Mouse (Mus musculus): Measurements from ENCODE around the gene Ssr2.

GRCm38 (mm10) chr3:88593893-88594580 lies 18.4 kb downstream of the Ssr2 start:
- no peak for TF ChIP-seq USF1 (IDR thresholded peaks at IDR 0.05; ENCODE audit: low read depth)
- no peak for TF ChIP-seq POLR2A (IDR thresholded peaks at IDR 0.05; ENCODE audit: insufficient read length, low read depth)
- TF ChIP-seq POLR2AphosphoS2 (IDR thresholded peaks at IDR 0.05; ENCODE audit: insufficient read length, low read depth), result no peak
